In genomic region chr8:92240686-92241275, GRCm38 (mm10) we compare ENCODE assay signal across 14 mouse cellular contexts.
"Had no signal": no experiment of that assay in that cellular context is flagged by ENCODE, and none has a peak within 500 bp of the region (broad histone marks: within the 10 kb centered on the region; RNA-seq: fewer than 3 reads in every experiment).

No protein-coding gene starts in this region.

- H3K9ac ChIP-seq: liver, embryonic 15.5 days; neural tube, embryonic 12.5 days; stomach, embryonic 15.5 days had no signal

- ATAC-seq: lung, postnatal 0 days had no signal

- H3K9me3 ChIP-seq: limb, embryonic 10.5 days; liver, embryonic 15.5 days; neural tube, embryonic 12.5 days; stomach, embryonic 15.5 days had no signal

- H3K4me1 ChIP-seq: liver, embryonic 15.5 days; neural tube, embryonic 12.5 days; stomach, embryonic 15.5 days had no signal

- H3K4me3 ChIP-seq: left cerebral cortex, adult 2 months; limb, embryonic 10.5 days; liver, embryonic 15.5 days; neural tube, embryonic 12.5 days; stomach, embryonic 15.5 days had no signal

- DNase-seq: kidney, adult 18-20 months; kidney, postnatal 14 days; lung, adult 2 months; lung, postnatal 36 days; right cerebral cortex, postnatal 14 days; thymus, adult 2 months; thymus, postnatal 4 days had no signal

- H3K36me3 ChIP-seq: limb, embryonic 10.5 days; liver, embryonic 15.5 days; neural tube, embryonic 12.5 days; stomach, embryonic 15.5 days had no signal

- H3K4me2 ChIP-seq: liver, embryonic 11.5 days; liver, embryonic 15.5 days; neural tube, embryonic 12.5 days; stomach, embryonic 15.5 days had no signal

- H3K27ac ChIP-seq: left cerebral cortex, adult 2 months; limb, embryonic 10.5 days; liver, embryonic 15.5 days; neural tube, embryonic 12.5 days; stomach, embryonic 15.5 days had no signal

- H3K27me3 ChIP-seq: liver, embryonic 15.5 days; neural tube, embryonic 12.5 days; stomach, embryonic 15.5 days had no signal
